In genomic region chr12:32007646-32008045, GRCm38 (mm10) we compare ENCODE assay signal across 18 mouse cellular contexts.
"Had no signal": no experiment of that assay in that cellular context is flagged by ENCODE, and none has a peak within 500 bp of the region (broad histone marks: within the 10 kb centered on the region; RNA-seq: fewer than 3 reads in every experiment).

No protein-coding gene starts in this region.

- H3K36me3 ChIP-seq: midbrain, embryonic 10.5 days; neural tube, embryonic 13.5 days had no signal

- DNase-seq: lung, adult 18-20 months; lung, embryonic 14.5 days; lung, postnatal 10 days; lung, postnatal 4 days; retina, postnatal 1 day; right cerebral cortex, adult 18-20 months; right cerebral cortex, postnatal 25 days; right cerebral cortex, postnatal 4 days; spleen, adult 18-20 months; thymus, adult 18-20 months; thymus, postnatal 14 days; thymus, postnatal 36 days had no signal

- H3K9me3 ChIP-seq: liver, embryonic 15.5 days; neural tube, embryonic 15.5 days had no signal

- H3K9ac ChIP-seq: liver, embryonic 15.5 days; lung, embryonic 14.5 days; midbrain, embryonic 13.5 days; neural tube, embryonic 13.5 days; neural tube, embryonic 15.5 days had no signal

- H3K4me2 ChIP-seq: liver, embryonic 15.5 days; lung, embryonic 14.5 days; midbrain, embryonic 13.5 days; neural tube, embryonic 13.5 days; neural tube, embryonic 15.5 days had no signal

- H3K4me1 ChIP-seq: midbrain, embryonic 13.5 days; neural tube, embryonic 13.5 days; neural tube, embryonic 15.5 days had no signal

- H3K27me3 ChIP-seq: liver, embryonic 15.5 days; midbrain, embryonic 13.5 days; neural tube, embryonic 13.5 days; neural tube, embryonic 15.5 days had no signal

- H3K27ac ChIP-seq: liver, embryonic 15.5 days; midbrain, embryonic 10.5 days; midbrain, embryonic 13.5 days; neural tube, embryonic 13.5 days; neural tube, embryonic 15.5 days had no signal

- H3K4me3 ChIP-seq: liver, embryonic 15.5 days; midbrain, embryonic 10.5 days; midbrain, embryonic 13.5 days; myocyte; neural tube, embryonic 13.5 days; neural tube, embryonic 15.5 days had no signal

- ATAC-seq: midbrain, embryonic 13.5 days had no signal
